Mouse (Mus musculus): Measurements from ENCODE around the gene Mtif3.

Gene Mtif3

DNA sequence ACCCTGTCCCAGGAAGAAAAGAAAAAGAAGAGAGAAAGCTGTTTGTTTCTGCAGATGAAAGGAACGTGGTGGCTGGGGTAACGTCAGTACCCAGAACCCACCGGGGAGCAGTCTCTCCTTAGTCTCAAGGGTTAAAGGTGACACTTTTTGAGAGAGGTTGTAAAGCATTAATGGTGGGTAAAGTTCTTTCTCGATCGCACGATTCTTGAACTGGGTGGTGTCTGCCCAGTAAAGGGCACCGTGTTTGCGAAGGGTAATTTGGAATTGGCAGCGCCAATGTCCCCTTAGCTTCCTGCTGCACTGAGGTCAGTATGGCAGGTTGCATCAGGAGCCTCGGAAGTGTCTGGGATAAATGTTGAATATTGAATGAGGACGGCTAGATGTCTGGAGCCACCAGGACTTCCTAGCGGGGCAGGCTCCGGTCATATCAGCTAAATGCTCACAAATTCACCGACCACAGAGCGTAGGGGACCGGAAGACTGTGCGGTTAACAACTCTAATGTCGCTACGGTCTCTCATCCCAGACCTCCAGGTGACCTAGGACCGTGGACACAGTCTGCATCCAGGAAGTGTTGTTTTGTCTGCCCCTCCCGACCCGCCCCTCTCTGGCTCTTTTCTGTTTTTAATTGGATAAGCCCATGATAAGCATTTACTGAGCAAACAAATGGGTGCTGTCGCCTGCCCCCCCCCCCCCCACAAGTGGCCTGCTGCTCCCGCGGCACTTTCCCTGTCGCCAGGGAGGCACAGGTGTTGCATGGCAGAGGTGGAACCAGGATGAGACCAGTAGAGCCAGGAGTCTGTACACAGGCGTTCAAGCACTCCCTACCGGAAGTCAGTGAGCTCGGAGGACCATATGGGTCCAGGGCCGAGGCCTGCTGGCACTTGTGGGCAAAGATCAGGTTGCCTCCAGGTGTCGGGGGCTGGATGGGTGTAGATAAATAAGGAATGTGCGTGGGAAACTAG, 25.8 kb downstream of the Mtif3 start:
- CTCF ChIA-PET = interaction anchor here (0.6 to 2.7 kb wide), 10 partner anchors 21 to 382 kb away, joined by 3 to 21 read pairs (median 4); no protein-coding TSS in a partner anchor
- POLR2A ChIA-PET = interaction anchor here in 2 of 4 experiments (0.6 to 2.1 kb wide), 7 partner anchors 11 to 1064 kb away, joined by 3 to 11 read pairs (median 3); partner anchors contain the start of gene Lnx2 (in 1 of the 2)

DNA sequence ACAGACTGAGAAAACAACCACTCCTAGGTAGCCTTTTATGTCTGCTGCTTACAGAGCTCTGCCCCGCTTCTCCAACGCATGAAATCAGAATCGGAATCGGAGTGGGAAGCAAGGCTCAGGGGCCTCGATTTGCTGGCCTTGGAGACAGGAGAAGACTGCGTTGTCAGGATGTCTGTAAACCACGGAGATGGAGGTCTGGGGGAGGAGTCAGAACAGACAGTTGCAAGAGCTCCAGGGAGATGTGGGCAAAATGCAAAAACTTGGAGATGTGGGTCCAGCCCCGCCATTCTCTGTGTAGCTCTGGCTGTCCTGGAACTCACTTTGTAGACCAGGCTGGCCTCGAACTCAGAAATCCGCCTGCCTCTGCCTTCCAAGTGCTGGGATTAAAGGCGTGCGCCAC, 30.1 kb downstream of the Mtif3 start:
- POLR2A ChIA-PET = interaction anchor here in 3 of 4 experiments (0.7 to 1.8 kb wide), 3 partner anchors 11 to 382 kb away, joined by 3 to 6 read pairs (median 4); partner anchors contain the start of gene Gtf3a (in 1 of the 3)
- CTCF ChIA-PET = interaction anchor here (0.5 to 2.4 kb wide), 5 partner anchors 13 to 227 kb away, joined by 3 to 6 read pairs (median 3); no protein-coding TSS in a partner anchor

DNA sequence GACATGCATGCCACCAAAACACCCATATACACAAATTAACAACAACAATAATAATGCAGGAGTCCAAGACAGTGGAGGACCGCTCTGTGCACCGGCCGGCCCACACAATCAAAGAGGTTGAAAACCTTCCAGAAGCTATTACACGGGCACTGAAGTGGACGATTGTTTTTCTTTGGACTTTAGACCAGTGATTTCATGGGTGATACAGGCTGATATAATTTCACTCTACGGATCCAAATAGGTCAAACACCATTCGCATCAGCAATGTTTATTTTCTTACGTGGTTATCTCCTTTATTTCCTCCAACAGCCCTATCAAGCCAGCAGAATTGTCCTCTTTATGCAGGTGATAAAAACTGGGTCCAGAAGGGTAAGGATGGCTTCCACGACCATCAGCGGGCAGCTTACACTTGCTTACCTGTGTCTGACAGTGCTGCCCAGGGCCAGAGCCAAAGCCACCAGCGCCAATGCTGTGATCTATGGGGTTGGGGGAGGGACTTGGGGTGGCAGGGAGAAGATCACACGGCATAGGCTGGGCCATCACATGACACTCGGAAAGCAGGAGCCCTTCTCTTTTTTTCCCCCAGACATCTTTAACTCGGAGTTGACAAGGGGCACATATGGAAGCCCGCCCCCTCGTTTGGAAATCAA, 31.6 kb downstream of the Mtif3 start:
- ChIA-PET POLR2A (interaction anchor here in 1 of 4 experiments (0.7 to 1.1 kb wide), 2 partner anchors 8 to 10 kb away, joined by 3 to 4 read pairs; no protein-coding TSS in a partner anchor), CTCF (interaction anchor here in 3 of 4 experiments (0.6 to 1.3 kb wide), 3 partner anchors 8 to 105 kb away, joined by 3 read pairs; no protein-coding TSS in a partner anchor)

DNA sequence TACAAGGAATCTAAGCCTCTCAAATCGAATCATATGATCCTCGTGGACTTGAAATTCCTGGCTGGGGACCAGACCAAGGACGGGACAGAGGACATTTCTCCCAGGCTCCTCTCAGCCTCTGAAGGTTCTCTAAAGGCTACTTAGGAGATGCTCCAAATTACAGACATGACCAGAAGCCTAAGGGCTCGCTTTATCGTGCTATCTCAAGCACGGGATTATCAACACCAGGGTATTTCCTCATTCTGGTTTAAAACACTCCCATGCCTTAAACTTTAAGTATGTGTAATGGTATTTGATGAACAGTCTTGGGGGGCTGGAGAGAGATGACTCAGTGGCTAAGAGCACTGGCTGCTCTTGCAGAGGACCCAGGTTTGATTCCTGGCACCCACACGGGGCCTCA, 32.2 kb downstream of the Mtif3 start:
- CTCF ChIA-PET = interaction anchor here in 1 of 4 experiments (1.0 kb wide), 1 partner anchor 8 kb away, joined by 3 read pairs; no protein-coding TSS in a partner anchor
- POLR2A ChIA-PET = interaction anchor here in 1 of 4 experiments (0.7 kb wide), 1 partner anchor 8 kb away, joined by 3 read pairs; no protein-coding TSS in a partner anchor

DNA sequence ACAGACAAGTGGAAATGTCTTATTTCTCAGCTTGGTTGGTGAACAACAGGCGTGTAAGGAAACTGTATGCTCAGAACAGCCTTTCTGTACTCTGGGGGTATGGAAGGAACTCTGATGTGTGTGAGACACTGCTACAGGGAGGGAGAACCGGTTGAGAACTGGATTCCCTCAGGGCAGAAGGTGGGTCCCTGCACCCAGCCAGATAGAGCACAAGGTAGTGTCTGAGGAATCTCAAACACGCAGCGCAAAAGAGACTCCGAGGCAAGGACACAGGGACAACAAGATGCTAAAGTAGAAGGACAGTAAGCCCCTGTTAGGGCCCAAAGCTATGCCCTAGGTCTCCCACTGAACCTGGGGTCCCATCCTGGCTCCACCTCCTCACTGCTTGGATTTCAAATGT, 36.9 kb downstream of the Mtif3 start:
- ChIA-PET POLR2A (interaction anchor here in 2 of 4 experiments (0.5 to 3.9 kb wide), 8 partner anchors 10 to 154 kb away, joined by 3 to 11 read pairs (median 4); no protein-coding TSS in a partner anchor), CTCF (interaction anchor here in 3 of 4 experiments (0.6 to 2.2 kb wide), 12 partner anchors 9 to 393 kb away, joined by 3 to 9 read pairs (median 4); no protein-coding TSS in a partner anchor)

DNA sequence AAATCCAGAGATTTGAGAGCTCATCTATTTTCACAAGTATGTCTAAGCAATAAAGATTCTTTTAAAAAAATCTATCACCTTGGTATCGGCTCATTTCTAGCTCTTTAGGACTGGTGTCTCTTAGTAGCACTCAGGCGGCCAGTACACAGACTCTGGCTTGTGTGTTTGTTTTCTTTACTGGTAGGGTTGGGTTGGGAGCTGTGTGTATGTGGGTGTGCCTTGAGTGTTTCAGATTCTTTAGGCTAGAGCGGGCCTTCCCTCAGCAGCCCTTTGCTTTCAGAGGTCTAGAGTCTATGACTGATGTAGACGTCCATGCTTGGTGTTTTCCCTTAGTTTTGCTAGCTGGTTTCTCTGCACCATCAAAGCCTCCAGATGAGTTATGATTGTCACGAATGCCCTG, 40.1 kb downstream of the Mtif3 start:
- ChIA-PET CTCF (interaction anchor here in 3 of 4 experiments (0.6 to 1.6 kb wide), 7 partner anchors 9 to 396 kb away, joined by 3 to 7 read pairs (median 3); no protein-coding TSS in a partner anchor), POLR2A (interaction anchor here in 1 of 4 experiments (0.6 to 3.9 kb wide), 8 partner anchors 8 to 223 kb away, joined by 3 to 11 read pairs (median 3); no protein-coding TSS in a partner anchor)

DNA sequence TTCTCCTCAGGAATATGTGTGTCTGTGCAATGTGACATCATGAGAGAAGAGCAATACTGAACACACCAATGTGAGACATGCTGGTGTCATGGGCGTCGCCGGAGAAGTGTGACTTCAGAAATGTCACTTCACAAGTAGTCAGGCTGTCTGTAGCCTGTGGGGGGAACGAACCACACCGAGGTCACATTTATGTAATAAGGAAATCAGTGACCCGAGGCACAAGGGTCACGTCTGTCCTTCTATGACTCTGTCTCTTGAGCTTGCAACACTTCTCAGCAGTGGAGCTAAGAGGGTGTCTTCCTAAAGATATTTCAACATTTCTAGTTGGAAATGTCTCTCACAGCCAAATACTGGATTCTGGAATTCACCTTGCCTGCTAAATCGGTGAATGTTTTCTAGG, 42.4 kb downstream of the Mtif3 start:
- ChIA-PET POLR2A (interaction anchor here in 2 of 4 experiments (0.6 to 1.1 kb wide), 2 partner anchors 10 to 118 kb away, joined by 3 to 4 read pairs; no protein-coding TSS in a partner anchor), CTCF (interaction anchor here in 3 of 4 experiments (0.6 to 1.2 kb wide), 5 partner anchors 13 to 372 kb away, joined by 3 to 4 read pairs (median 3); no protein-coding TSS in a partner anchor)

DNA sequence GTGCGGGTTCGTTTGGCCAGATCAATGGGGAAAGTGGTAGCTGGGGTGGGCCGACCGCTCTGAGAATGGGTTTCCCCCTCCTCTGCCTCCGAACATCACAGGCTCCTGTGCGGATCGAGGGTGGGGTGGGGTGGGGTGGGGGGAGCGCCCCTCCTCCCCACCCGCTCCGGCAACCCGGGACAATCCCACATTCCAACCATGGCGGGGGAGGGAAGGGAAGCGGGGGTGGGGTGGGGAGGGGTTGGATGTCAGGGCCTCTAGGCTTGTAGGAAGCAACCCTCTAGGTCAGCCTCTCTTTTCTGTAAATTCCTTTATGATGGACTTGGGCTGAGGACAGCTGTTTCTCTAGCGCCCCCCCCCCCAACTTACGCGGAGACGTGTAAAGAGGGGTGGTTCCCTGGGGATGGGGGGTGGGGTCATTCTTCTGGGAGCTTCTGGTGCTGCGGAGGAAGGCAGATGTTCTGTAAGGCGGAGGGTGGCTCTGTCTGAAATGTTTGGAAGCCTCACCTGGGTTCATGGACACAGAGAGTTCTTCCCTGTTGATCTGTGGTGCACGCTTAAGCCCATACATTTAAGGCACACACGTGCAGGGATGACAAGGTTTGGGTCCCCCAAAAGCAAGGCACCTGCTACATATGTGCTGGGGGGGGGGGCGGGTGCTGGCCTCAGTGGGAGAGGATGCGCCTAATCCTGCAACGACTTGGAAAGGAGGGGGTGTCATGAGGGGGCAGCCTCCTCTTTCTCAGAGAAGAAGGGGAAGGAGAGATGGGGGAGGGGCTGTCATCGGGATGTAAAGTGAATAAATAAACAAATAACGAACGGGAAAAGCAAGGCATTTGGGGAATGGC, 43.1 kb downstream of the Mtif3 start:
- CTCF ChIA-PET = interaction anchor here in 3 of 4 experiments (0.6 to 1.0 kb wide), 11 partner anchors 13 to 967 kb away, joined by 3 to 5 read pairs (median 3); no protein-coding TSS in a partner anchor

DNA sequence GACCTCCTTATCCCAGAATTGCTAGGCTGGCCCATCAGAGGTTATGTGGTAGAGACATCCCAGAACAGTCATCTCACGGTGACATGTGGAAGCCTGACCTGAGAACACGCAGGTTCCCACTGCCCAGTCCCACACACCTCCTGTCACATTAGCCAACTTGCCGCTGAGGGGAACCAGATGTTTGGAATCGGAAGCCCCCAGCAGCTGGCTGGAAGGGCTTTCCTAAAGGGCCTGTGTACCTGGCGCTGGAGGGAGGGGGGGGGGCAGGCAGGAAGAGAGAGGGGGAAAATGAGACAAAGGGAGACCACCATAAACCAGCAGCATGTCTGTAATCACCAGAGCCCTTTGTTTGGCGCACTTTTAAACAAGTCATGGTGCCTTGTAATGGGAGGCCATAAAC, 43.7 kb downstream of the Mtif3 start:
- ChIA-PET CTCF (interaction anchor here in 3 of 4 experiments (0.6 to 1.2 kb wide), 8 partner anchors 12 to 592 kb away, joined by 3 to 6 read pairs (median 4); partner anchors contain the start of gene Rpl21 (in 1 of the 3)), POLR2A (interaction anchor here in 3 of 4 experiments (0.6 to 1.8 kb wide), 11 partner anchors 8 to 1576 kb away, joined by 3 to 5 read pairs (median 3); partner anchors contain the start of gene Gtf3a (in 1 of the 3))

More for the DNA sequence above, 43.1 kb downstream of the Mtif3 start:
- POLR2A ChIA-PET = interaction anchor here in 3 of 4 experiments (0.6 to 1.8 kb wide), 11 partner anchors 9 to 223 kb away, joined by 3 to 4 read pairs (median 3); partner anchors contain the start of gene Gtf3a (in 1 of the 3)

DNA sequence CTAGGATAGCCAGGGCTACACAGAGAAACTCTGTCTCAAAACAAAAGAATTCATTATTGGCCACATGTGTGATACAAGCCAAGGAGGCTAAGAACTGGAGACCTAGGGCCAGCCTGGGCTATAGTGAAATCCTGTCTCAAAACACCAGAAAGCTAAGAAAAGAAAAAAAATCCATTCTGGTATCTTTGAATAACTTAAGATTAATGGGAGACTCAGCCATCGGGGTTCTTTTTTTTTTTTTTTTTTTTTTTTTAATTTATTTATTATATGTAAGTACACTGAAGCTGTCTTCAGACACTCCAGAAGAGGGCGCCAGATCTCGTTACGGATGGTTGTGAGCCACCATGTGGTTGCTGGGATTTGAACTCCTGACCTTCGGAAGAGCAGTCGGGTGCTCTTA, 46.2 kb downstream of the Mtif3 start:
- CTCF ChIA-PET = interaction anchor here (0.5 to 3.7 kb wide), 56 partner anchors 9 to 1713 kb away, joined by 3 to 41 read pairs (median 4); partner anchors contain the start of genes Mtif3 (in 1 of the 4), Pdx1 (in 1 of the 4) and Zkscan5 (in 1 of the 4)
- POLR2A ChIA-PET = interaction anchor here in 3 of 4 experiments (0.6 to 1.7 kb wide), 6 partner anchors 22 to 422 kb away, joined by 3 to 9 read pairs (median 6); no protein-coding TSS in a partner anchor

DNA sequence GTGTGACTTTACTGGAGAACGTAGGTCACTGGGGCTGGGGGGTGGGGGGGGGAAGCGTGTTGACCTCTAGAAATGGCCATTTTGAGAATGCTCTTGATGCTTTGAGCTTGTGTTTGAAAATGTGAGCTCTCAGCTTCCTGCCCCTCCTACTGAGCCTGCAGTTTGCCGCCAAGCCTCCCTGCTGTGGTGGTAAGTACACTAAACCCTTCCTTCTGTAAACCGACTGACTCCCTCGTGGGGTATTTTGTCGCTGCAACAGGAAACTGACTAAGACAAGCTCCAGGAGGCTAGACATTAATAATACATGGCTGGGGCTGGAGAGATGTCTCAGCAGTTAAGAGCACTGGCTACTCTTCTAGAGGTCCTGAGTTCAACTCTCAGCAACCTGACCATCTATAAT, 46.8 kb downstream of the Mtif3 start:
- ChIA-PET POLR2A (interaction anchor here in 3 of 4 experiments (0.6 to 1.7 kb wide), 7 partner anchors 13 to 377 kb away, joined by 3 to 9 read pairs (median 3); no protein-coding TSS in a partner anchor), CTCF (interaction anchor here (0.5 to 3.7 kb wide), 57 partner anchors 9 to 1712 kb away, joined by 3 to 41 read pairs (median 4); partner anchors contain the start of genes Cdx2 (in 1 of the 4), Mtif3 (in 1 of the 4), Pdx1 (in 1 of the 4) and Zkscan5 (in 1 of the 4))

DNA sequence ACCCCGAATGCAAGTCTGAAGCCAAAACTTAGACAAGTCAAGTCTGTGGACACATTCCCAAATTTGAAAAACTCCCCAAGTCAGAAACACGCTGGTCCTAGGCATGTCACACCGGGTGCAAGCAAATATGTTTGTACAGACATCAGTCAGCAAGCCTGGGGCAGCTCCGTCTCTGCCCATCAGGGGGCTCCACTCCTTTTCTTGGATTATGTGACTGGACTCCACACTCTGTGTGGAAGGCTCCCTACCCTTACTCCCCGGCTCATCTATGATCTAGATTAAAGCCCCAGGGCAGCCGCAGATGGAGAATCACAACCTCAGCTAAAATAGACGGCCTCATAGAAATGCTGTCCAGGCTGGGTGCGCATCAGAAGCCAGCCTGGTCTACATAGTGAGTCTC, 47.3 kb downstream of the Mtif3 start:
- CTCF ChIA-PET = interaction anchor here (0.6 to 3.7 kb wide), 59 partner anchors 8 to 974 kb away, joined by 3 to 41 read pairs (median 4); partner anchors contain the start of genes Cdx2 (in 1 of the 4), Gtf3a (in 1 of the 4) and Pdx1 (in 1 of the 4)

DNA sequence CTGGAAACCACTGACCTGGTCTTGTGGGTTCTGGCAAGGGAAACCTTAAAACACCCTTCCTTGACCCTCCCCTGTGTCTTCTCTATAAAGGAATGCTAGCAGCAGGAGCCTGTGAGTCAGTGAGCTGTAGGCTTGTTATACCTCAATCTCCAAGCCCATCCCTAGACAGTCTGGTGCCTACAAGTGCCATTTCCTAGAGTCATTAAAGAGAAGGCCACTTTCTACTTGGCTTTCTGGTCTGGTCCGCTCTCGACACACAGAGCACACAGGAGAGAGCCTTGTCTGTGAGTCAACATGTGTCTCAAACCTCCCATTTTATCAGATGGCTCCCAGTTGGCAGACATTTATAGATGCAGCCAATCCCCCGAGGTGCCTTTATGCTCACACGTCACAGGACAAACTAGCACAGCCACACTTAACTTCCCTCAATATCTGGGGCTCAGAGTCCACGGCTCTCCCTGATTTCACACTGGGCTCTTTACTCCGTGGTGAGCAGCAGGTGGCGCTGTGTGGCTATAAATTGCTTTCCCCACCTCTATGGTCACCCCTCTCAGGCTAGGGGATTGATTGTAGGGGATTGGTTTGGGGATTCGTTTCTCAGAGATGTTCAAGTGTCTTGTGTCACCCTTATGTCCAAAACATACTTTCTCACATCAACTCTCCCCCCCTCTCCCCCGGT, 49.4 kb downstream of the Mtif3 start:
- ChIA-PET CTCF (interaction anchor here (0.6 to 3.7 kb wide), 15 partner anchors 9 to 666 kb away, joined by 3 to 41 read pairs (median 5); no protein-coding TSS in a partner anchor), POLR2A (no interaction called here)

More for the DNA sequence above, 47.3 kb downstream of the Mtif3 start:
- POLR2A ChIA-PET = interaction anchor here (0.6 to 1.7 kb wide), 7 partner anchors 13 to 911 kb away, joined by 3 to 8 read pairs (median 3); no protein-coding TSS in a partner anchor

DNA sequence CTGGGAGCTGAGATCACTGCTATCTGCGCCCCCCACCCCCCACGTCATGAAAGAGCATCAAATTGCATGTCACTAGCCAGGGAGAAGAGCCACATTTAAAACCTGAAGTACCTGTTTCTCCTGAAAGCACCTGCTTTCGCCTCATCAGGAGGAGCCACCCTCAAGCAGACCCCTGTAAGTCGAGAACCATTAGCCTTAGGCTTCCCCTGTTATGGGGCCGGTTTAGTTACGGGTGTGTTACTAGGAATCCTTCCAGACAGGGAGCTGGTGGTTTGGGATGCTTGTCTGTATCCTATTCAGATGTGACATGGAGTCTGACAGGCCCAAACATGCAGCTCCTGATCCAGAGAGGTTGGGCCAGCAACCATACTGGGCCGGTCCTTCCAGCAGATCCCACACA, 50.2 kb downstream of the Mtif3 start:
- ChIA-PET POLR2A (no interaction called here), CTCF (interaction anchor here (0.6 to 3.1 kb wide), 10 partner anchors 8 to 406 kb away, joined by 3 to 24 read pairs (median 4); no protein-coding TSS in a partner anchor)

DNA sequence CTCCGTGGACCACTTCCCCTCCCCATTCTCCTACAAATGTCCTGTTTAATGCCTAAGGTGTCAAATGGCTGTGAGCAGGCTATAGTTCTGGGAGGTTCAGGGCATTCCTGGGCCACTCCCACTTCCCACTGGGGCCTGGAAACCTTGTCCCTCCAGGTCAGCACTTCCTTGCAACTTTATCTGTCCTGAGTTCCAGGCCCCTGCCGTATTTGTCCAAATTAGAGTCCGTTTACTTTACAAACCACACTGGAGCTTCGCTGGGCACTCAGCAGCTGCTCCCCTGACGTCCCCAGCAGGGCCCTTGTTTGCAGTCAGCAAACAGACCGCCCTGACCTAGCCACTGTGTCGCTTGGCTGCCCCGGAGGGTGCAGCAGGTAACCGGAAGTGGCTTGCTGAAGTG, 51.4 kb downstream of the Mtif3 start:
- CTCF ChIA-PET = interaction anchor here in 3 of 4 experiments (0.6 to 3.1 kb wide), 15 partner anchors 7 to 1381 kb away, joined by 3 to 15 read pairs (median 4); no protein-coding TSS in a partner anchor
- POLR2A ChIA-PET = interaction anchor here in 3 of 4 experiments (0.6 to 1.6 kb wide), 6 partner anchors 8 to 1798 kb away, joined by 3 to 4 read pairs (median 4); no protein-coding TSS in a partner anchor
